Mouse (Mus musculus) liver, embryonic 14.5 days (tissue): ENCODE measurements around the gene Mrgprd.

Experiments
- CTCF ChIP-seq: IDR thresholded peaks from 2 replicates; pipeline ENCODE4 v1.5.1; 2016; ENCODE audit warnings: antibody characterized with exemption, low read depth, control low read depth
- EP300 ChIP-seq: IDR thresholded peaks from 2 replicates; pipeline ENCODE4 v1.6.1; 2016; ENCODE audit warnings: antibody characterized with exemption, low read depth

DNA sequence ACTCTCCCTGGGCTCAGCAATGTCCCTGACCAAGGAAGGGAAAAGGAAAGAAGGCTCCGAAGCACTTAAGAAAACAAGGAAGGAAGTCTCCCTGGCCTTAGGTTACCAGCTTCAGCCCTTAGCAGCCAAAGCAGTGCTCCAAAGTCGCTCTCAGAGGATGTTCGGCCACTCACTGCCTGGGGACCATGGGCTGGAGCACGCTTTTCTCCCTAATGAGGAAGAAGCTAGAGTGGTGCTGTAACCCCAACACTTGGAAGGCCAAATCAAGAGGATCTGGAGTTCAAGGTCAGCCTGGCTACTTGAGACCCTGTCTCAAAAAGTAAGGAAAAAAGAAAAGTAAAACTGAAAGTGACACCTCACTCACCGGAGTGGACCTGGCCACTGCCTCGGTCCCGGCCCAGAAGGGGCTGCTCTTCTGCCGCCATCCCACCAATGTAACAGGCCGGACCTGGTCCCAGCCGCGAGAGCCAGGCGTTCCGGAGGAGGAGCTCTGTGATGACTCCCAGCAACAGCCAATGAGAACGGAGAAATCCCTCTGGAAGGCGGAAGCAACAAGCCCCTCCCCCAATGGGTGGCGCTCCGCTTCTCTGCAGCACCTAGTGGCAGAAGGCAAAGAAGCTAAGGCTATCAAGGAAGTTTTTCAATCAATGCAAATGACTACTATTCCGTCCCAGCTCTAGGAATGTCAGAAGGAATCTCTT, 31.0 kb upstream of the Mrgprd start, which contains the start of gene Tpcn2:
- peak; percentile 71 for TF ChIP-seq CTCF
- TF ChIP-seq EP300 = no peak
